Mouse (Mus musculus) megakaryocyte, adult 5-6 weeks (primary cell): ENCODE results near the gene Srgap2. TPM values are rescaled to one million over a fixed set of nuclear protein-coding genes. Genes with fewer than 3 reads are reported as not detected.

Experiments
- ATAC-seq: 2 replicates; pipeline ENCODE4 v1.8.0; 2016; ENCODE audit warnings: mild to moderate bottlenecking, inconsistent platforms; ENCODE audit not compliant: poor library complexity, severe bottlenecking
- total RNA-seq, 2 experiments: library from RNA; stranded (forward) in 1 of 2; stranded (reverse) in 1 of 2; fragments of 153-499, 151-499 nt in 1 of 2; fragments of 221-1000, 200-1000 nt in 1 of 2; gene quantifications; 2 replicates each; pipeline versions ENCODE4 v1.2.3 to v1.2.4; 2015 to 2017

Srgap2 gene
- total RNA-seq, 2 experiments from 2014 or later, result 25.7 to 57.5 TPM

- no peak for ATAC-seq
Measured at GRCm38 (mm10) chr1:131293221-131293921, 233.8 kb downstream of the Srgap2 start.

GRCm38 (mm10) chr1:131290648-131291047 is 236.5 kb downstream of the Srgap2 start:
- ATAC-seq, result 0 out of 2 replicates have a peak, but pooled peaks have one; percentile 23

GRCm38 (mm10) chr1:131288938-131289337 is 238.2 kb downstream of the Srgap2 start:
- ATAC-seq, result no peak

GRCm38 (mm10) chr1:131287267-131287666 is 239.9 kb downstream of the Srgap2 start:
- ATAC-seq, result peak; percentile 68

- ATAC-seq, result peak; percentile 85
Measured at GRCm38 (mm10) chr1:131286803-131287202, 240.3 kb downstream of the Srgap2 start.

GRCm38 (mm10) chr1:131284616-131285015 is 242.5 kb downstream of the Srgap2 start:
- no peak for ATAC-seq

GRCm38 (mm10) chr1:131284167-131284566 is 243.0 kb downstream of the Srgap2 start:
- no peak for ATAC-seq

- no peak for ATAC-seq
Measured at GRCm38 (mm10) chr1:131281731-131282130, 245.4 kb downstream of the Srgap2 start.

- 0 out of 2 replicates have a peak, but pooled peaks have one; percentile 17 for ATAC-seq
Measured at GRCm38 (mm10) chr1:131280280-131280679, 246.9 kb downstream of the Srgap2 start.

GRCm38 (mm10) chr1:131279456-131279776 is 247.7 kb downstream of the Srgap2 start, which contains the start of gene Ikbke:
TSS of gene Ikbke (minus strand) at chr1:131279606.
- peak; percentile 43 for ATAC-seq

GRCm38 (mm10) chr1:131278606-131279455 is 248.3 kb downstream of the Srgap2 start:
- no peak for ATAC-seq

GRCm38 (mm10) chr1:131276831-131277230 is 250.3 kb downstream of the Srgap2 start:
- ATAC-seq, result peak; percentile 65

- ATAC-seq, result no peak
Measured at GRCm38 (mm10) chr1:131275577-131275976, 251.6 kb downstream of the Srgap2 start.

- no peak for ATAC-seq
Measured at GRCm38 (mm10) chr1:131274725-131275539, 252.2 kb downstream of the Srgap2 start.

GRCm38 (mm10) chr1:131269797-131270578 is 257.2 kb downstream of the Srgap2 start:
- ATAC-seq, result peak; percentile 90

- ATAC-seq, result no peak
Measured at GRCm38 (mm10) chr1:131268776-131269175, 258.4 kb downstream of the Srgap2 start.

GRCm38 (mm10) chr1:131263905-131264304 is 263.2 kb downstream of the Srgap2 start:
- no peak for ATAC-seq

GRCm38 (mm10) chr1:131260309-131260656 is 266.9 kb downstream of the Srgap2 start:
- peak; percentile 86 for ATAC-seq

GRCm38 (mm10) chr1:131259632-131260308 is 267.4 kb downstream of the Srgap2 start:
- no peak for ATAC-seq

GRCm38 (mm10) chr1:131257288-131257687 is 269.9 kb downstream of the Srgap2 start:
- ATAC-seq, result no peak
